Mouse (Mus musculus): ENCODE results near the gene Rgs1. TPM values are rescaled to one million over a fixed set of nuclear protein-coding genes. Genes with fewer than 3 reads are reported as not detected.

The Rgs1 gene
- polyA plus RNA-seq, 1 experiment from 2014 or later: 2.8 TPM

DNA sequence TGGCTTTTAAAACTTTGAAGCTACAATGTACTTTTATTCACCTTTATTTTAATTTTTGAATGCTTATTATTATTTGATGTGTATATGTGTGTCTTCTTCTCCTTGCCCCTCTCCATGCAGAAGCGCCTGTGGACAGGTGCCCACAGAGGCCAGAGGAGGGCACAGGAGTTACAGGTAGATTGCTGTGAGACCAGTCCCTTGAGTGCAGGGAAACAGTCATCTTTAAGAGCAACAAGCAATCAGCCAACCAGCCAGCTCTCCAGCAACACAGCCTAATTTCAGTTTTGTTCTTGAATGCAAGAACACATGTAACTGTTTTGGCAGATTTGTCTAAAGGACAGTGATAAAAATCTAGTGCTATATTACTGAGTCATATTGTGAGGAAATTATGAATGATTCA is 1.7 kb downstream of the Rgs1 start:
- Histone ChIP-seq H3K27ac (ENCODE audit: low read depth) (no peak overlapping the region), H3K36me3 (replicated peaks; ENCODE audit: insufficient read depth, low read length) (no peaks in the 10 kb centered on the region), H3K27me3 (ENCODE audit: insufficient read depth, low read length) (no peaks in the 10 kb centered on the region), H3K9ac (replicated peaks) (no peak overlapping the region), H3K4me1 (ENCODE audit: insufficient read depth) (no peaks in the 10 kb centered on the region), H3K9me3 (ENCODE audit: low read length) (no peaks in the 10 kb centered on the region), H3K4me2 (ENCODE audit: low read depth, low read length) (no peak overlapping the region), H3K4me3 (ENCODE audit: low read depth, low read length) (no peak overlapping the region)
- no peak for DNase-seq
- WGBS (ENCODE audit: insufficient replicate concordance): 81% methylated on average over 1 of the region's 1 CpGs
- TF ChIP-seq CTCF (IDR thresholded peaks at IDR 0.05; ENCODE audit: low read depth): no peak
- TF ChIP-seq EP300 (IDR thresholded peaks at IDR 0.05; ENCODE audit: low read depth): no peak
- ATAC-seq: no peak

DNA sequence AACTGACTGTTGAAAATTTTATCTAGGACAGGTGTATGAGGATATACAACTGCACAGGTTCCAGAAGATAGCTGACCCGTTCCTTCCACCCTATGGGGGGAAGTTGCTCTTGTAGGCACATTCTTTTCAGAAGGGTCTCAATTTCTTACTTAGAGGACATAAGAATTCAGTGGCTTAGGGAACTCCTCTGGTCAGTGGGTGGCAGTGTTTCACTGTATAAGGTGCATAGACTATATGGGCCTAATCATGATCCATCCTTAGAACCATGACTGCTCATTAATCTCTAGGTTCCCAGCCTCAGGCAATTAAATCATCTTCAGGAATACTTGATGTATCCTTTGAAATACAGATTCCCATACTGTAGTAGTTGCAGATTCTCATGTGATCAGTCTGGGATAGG is 5.5 kb downstream of the Rgs1 start:
- no peaks in the 10 kb centered on the region for H3K36me3 ChIP-seq (replicated peaks; ENCODE audit: insufficient read depth, low read length)
- H3K27ac ChIP-seq (ENCODE audit: low read depth): no peak overlapping the region
- H3K4me1 ChIP-seq (ENCODE audit: insufficient read depth): no peaks in the 10 kb centered on the region
- WGBS (ENCODE audit: insufficient replicate concordance): 25% methylated on average over 1 of the region's 1 CpGs
- H3K9me3 ChIP-seq (ENCODE audit: low read length): no peaks in the 10 kb centered on the region
- DNase-seq (no peak), ATAC-seq (peak; percentile 63)
- no peak overlapping the region for H3K4me3 ChIP-seq (ENCODE audit: low read depth, low read length)
- no peak overlapping the region for H3K9ac ChIP-seq (replicated peaks)
- H3K4me2 ChIP-seq (ENCODE audit: low read depth, low read length): no peak overlapping the region
- TF ChIP-seq EP300 (IDR thresholded peaks at IDR 0.05; ENCODE audit: low read depth) (no peak), CTCF (IDR thresholded peaks at IDR 0.05; ENCODE audit: low read depth) (peak; percentile 59)
- H3K27me3 ChIP-seq (ENCODE audit: insufficient read depth, low read length): no peaks in the 10 kb centered on the region

DNA sequence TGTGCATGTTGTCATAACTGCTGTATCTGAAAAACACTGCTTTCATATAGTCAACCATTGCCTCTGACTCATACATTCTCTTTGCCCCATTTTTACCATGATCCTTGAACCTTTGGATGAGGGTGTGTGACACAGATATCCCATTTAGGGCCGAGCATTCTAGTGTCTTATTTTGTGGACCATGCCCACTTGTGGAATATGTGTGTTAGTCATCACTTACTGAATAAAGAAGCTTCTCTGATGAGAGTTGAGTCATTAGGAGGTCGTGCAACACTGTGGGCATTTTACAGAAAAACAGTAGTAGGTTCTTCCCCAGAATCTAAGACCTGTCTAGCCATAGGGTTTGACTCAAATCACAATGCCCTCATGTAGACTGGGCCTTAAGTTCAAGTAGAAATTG is 9.8 kb downstream of the Rgs1 start:
- ATAC-seq: no peak
- TF ChIP-seq EP300 (IDR thresholded peaks at IDR 0.05; ENCODE audit: low read depth) (no peak), CTCF (IDR thresholded peaks at IDR 0.05; ENCODE audit: low read depth) (no peak)
- no peaks in the 10 kb centered on the region for H3K36me3 ChIP-seq (replicated peaks; ENCODE audit: insufficient read depth, low read length)
- no peak for DNase-seq
- H3K27ac ChIP-seq (ENCODE audit: low read depth): no peak overlapping the region
- H3K4me3 ChIP-seq (ENCODE audit: low read depth, low read length): no peak overlapping the region
- no peak overlapping the region for H3K4me2 ChIP-seq (ENCODE audit: low read depth, low read length)
- H3K9ac ChIP-seq (replicated peaks): no peak overlapping the region
- WGBS (ENCODE audit: insufficient replicate concordance): 60% methylated on average over 2 of the region's 2 CpGs
- no peaks in the 10 kb centered on the region for H3K9me3 ChIP-seq (ENCODE audit: low read length)
- no peaks in the 10 kb centered on the region for H3K4me1 ChIP-seq (ENCODE audit: insufficient read depth)
- H3K27me3 ChIP-seq (ENCODE audit: insufficient read depth, low read length): no peaks in the 10 kb centered on the region

DNA sequence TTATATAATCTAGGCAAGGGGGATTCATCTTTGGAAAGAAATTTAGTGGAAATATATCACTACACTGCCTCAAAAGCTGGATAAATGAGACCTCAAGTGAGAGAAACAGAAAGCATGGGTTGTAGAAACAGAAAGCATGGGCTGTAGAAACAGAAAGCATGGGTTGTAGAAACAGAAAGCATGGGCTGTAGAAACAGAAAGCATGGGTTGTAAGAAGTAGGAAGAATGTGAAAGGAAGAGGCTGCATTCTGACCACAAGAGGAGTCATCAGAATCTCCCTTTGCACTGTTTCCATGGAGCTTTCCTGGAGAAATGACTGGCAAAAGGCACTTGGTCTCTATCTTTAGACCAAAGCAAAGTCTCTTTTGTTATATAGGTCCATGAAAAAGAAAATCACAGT is 33.8 kb downstream of the Rgs1 start:
- Histone ChIP-seq H3K4me1 (ENCODE audit: insufficient read depth) (no peaks in the 10 kb centered on the region), H3K27ac (ENCODE audit: low read depth) (no peak overlapping the region), H3K36me3 (replicated peaks; ENCODE audit: insufficient read depth, low read length) (no peaks in the 10 kb centered on the region), H3K9me3 (ENCODE audit: low read length) (no peaks in the 10 kb centered on the region), H3K27me3 (ENCODE audit: insufficient read depth, low read length) (no peaks in the 10 kb centered on the region), H3K9ac (replicated peaks) (no peak overlapping the region), H3K4me3 (ENCODE audit: low read depth, low read length) (no peak overlapping the region), H3K4me2 (ENCODE audit: low read depth, low read length) (no peak overlapping the region)
- ATAC-seq (no peak), DNase-seq (no peak)
- no peak for TF ChIP-seq CTCF (IDR thresholded peaks at IDR 0.05; ENCODE audit: low read depth)
- no peak for TF ChIP-seq EP300 (IDR thresholded peaks at IDR 0.05; ENCODE audit: low read depth)

DNA sequence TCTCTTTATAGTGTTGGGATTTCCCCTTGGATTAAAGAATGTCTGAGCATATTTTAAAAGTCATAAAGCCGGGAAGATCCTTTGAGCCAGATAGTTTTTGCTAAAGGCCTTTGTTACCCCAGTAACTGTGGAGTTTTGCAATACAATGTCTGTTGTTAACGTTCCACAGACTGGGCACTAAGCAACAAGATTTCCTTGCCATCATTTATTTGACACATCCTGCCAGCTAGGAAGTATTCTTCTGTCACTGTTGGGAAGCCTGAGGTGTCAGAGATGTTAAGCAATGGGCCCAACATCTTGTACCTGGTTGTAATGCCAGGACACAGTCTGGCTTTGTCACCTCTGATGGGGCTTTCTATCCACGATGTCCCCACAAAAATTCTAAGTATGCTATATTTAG is 38.1 kb downstream of the Rgs1 start:
- H3K4me2 ChIP-seq (ENCODE audit: low read depth, low read length): no peak overlapping the region
- H3K27me3 ChIP-seq (ENCODE audit: insufficient read depth, low read length): no peaks in the 10 kb centered on the region
- no peaks in the 10 kb centered on the region for H3K9me3 ChIP-seq (ENCODE audit: low read length)
- no peak overlapping the region for H3K27ac ChIP-seq (ENCODE audit: low read depth)
- no peak overlapping the region for H3K9ac ChIP-seq (replicated peaks)
- no peaks in the 10 kb centered on the region for H3K4me1 ChIP-seq (ENCODE audit: insufficient read depth)
- DNase-seq (no peak), ATAC-seq (no peak)
- H3K36me3 ChIP-seq (replicated peaks; ENCODE audit: insufficient read depth, low read length): no peaks in the 10 kb centered on the region
- WGBS (ENCODE audit: insufficient replicate concordance): 64% methylated on average over 3 of the region's 3 CpGs
- TF ChIP-seq CTCF (IDR thresholded peaks at IDR 0.05; ENCODE audit: low read depth): no peak
- TF ChIP-seq EP300 (IDR thresholded peaks at IDR 0.05; ENCODE audit: low read depth): no peak
- H3K4me3 ChIP-seq (ENCODE audit: low read depth, low read length): no peak overlapping the region

DNA sequence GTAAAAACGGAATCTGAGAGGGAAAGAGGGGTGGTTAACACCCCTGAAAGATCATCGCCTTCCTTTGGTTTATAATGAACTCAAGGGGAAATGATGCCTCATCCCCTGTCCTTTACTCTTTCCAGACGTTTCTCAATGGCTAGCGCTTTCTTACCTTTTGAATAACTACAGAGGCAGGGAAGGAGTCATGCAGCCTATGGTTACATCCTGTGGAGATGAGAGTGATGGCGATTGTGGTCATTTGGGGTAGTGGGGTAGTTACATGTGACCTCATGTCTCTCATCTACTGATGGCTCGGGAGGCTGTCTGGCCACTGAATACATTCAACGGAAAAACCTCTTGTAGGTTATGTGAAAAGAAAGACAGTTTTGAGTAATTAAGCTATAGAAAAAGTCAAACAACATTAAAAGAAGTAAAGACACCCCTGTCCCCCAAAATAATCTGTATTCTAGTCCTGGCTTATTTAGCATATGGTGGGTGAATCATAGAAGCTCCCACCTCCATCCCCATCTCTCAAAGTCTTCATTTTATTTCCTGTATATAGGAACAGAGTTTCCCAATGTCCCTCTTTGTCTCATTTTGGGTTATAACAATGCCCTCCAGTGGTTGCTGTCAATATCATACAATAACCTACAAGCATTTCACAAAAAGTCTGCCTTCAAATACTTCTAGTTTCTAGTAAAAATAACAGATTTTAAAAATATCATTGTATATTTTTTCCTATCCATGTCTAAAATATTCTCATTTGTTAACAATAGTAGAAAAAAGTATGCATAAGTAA is 42.6 kb downstream of the Rgs1 start:
- WGBS (ENCODE audit: insufficient replicate concordance): 65% methylated on average over 7 of the region's 7 CpGs

More for the DNA sequence above, 42.6 kb downstream of the Rgs1 start:
- ATAC-seq (no peak), DNase-seq (no peak)
- TF ChIP-seq EP300 (IDR thresholded peaks at IDR 0.05; ENCODE audit: low read depth): no peak
- TF ChIP-seq CTCF (IDR thresholded peaks at IDR 0.05; ENCODE audit: low read depth): no peak
- no peak overlapping the region for H3K4me3 ChIP-seq (ENCODE audit: low read depth, low read length)
- H3K4me1 ChIP-seq (ENCODE audit: insufficient read depth): no peaks in the 10 kb centered on the region
- no peaks in the 10 kb centered on the region for H3K36me3 ChIP-seq (replicated peaks; ENCODE audit: insufficient read depth, low read length)
- no peak overlapping the region for H3K27ac ChIP-seq (ENCODE audit: low read depth)
- no peaks in the 10 kb centered on the region for H3K27me3 ChIP-seq (ENCODE audit: insufficient read depth, low read length)
- no peaks in the 10 kb centered on the region for H3K9me3 ChIP-seq (ENCODE audit: low read length)
- H3K4me2 ChIP-seq (ENCODE audit: low read depth, low read length): no peak overlapping the region
- no peak overlapping the region for H3K9ac ChIP-seq (replicated peaks)

Measured in liver, postnatal 0 days (tissue).